Mouse (Mus musculus) kidney, embryonic 15.5 days (tissue): Measurements from ENCODE around the gene Tmem238. TPM values are rescaled to one million over a fixed set of nuclear protein-coding genes. Genes with fewer than 3 reads are reported as not detected.
"Not testable (repeated sequence)": the region's sequence is repeated elsewhere in the genome, so short reads cannot be mapped to it uniquely, and the experiment has no call there.

Experiments
- ATAC-seq: fragments of 200-750 bp; cut with Nextera tagmentation; replicated peaks from 2 replicates; pipeline ENCODE4 v1.8.0; 2017; ENCODE audit warnings: moderate TSS enrichment; ENCODE audit not compliant: low FRiP score
- H3K27ac ChIP-seq: fragments of 300-500 bp; sonication (generic); 2 replicates; pipeline ENCODE4 v1.5.1; 2015; ENCODE audit warnings: mild to moderate bottlenecking, inconsistent platforms
- H3K27me3 ChIP-seq: fragments of 300-500 bp; sonication (generic); 2 replicates; pipeline ENCODE4 v1.6.1; 2015; ENCODE audit warnings: inconsistent platforms
- H3K36me3 ChIP-seq: fragments of 300-500 bp; sonication (generic); 2 replicates; pipeline ENCODE4 v1.6.1; 2015; ENCODE audit warnings: inconsistent platforms
- H3K4me1 ChIP-seq: fragments of 300-500 bp; sonication (generic); 2 replicates; pipeline ENCODE4 v1.6.1; 2015; ENCODE audit warnings: inconsistent platforms
- H3K4me2 ChIP-seq: fragments of 300-500 bp; sonication (generic); 2 replicates; pipeline ENCODE4 v1.6.1; 2015; ENCODE audit warnings: moderate library complexity, mild to moderate bottlenecking, inconsistent platforms
- H3K4me3 ChIP-seq: fragments of 300-500 bp; sonication (generic); replicated peaks from 2 replicates; pipeline ENCODE4 v1.5.1; 2015; ENCODE audit warnings: mild to moderate bottlenecking, inconsistent platforms
- H3K9ac ChIP-seq: fragments of 300-500 bp; sonication (generic); 2 replicates; pipeline ENCODE4 v1.6.1; 2015; ENCODE audit warnings: mild to moderate bottlenecking, inconsistent platforms
- H3K9me3 ChIP-seq: fragments of 300-500 bp; sonication (generic); replicated peaks from 2 replicates; pipeline ENCODE4 v1.6.1; 2016; ENCODE audit warnings: inconsistent platforms
- WGBS: fragments of 180-500 bp; shearing (Covaris S2); methylation state at CpG from one replicate; pipeline ENCODE4 v1.1.7; 2015; ENCODE audit warnings: mixed read lengths; 5-methylcytosine and 5-hydroxymethylcytosine counted together
- polyA plus RNA-seq: library from polyadenylated mRNA; unstranded; fragments of >200 nt; fragmentation: Nextera tagmentation; extraction: Ambion mirVana; gene quantifications from 2 replicates; pipeline ENCODE4 v1.2.1, GENCODE M21; 2015

Gene Tmem238
- polyA plus RNA-seq, 1 experiment from 2014 or later: 12.9 TPM

GRCm38 (mm10) chr7:4812303-4813104 is 23.0 kb upstream of the Tmem238 start, which contains the start of gene Ube2s:
TSS of gene Ube2s (minus strand) at chr7:4812590.
- peak; percentile 99 for ATAC-seq
- Histone ChIP-seq H3K4me3 (peak within 1 kb of the TSS; percentile 99), H3K27ac (peak within 1 kb of the TSS; percentile 98), H3K4me1 (peaks cover 28% of the 10 kb centered on the region), H3K9me3 (no peaks in the 10 kb centered on the region), H3K4me2 (peak within 1 kb of the TSS; percentile 76), H3K9ac (peak within 1 kb of the TSS; percentile 99), H3K36me3 (peaks cover 31% of the 10 kb centered on the region), H3K27me3 (no peaks in the 10 kb centered on the region)
- under 1% methylated on average over 62 of the region's 62 CpGs for WGBS

- Histone ChIP-seq H3K4me1 (peaks cover 28% of the 10 kb centered on the region), H3K27me3 (no peaks in the 10 kb centered on the region), H3K36me3 (peaks cover 37% of the 10 kb centered on the region), H3K27ac (peak overlapping the region; percentile 98), H3K9me3 (no peaks in the 10 kb centered on the region), H3K9ac (peak overlapping the region; percentile 99), H3K4me2 (peak overlapping the region; percentile 76), H3K4me3 (peak overlapping the region; percentile 99)
- no peak for ATAC-seq
- WGBS: under 1% methylated on average over 27 of the region's 36 CpGs
Measured at GRCm38 (mm10) chr7:4811842-4812302, 22.4 kb upstream of the Tmem238 start.

DNA sequence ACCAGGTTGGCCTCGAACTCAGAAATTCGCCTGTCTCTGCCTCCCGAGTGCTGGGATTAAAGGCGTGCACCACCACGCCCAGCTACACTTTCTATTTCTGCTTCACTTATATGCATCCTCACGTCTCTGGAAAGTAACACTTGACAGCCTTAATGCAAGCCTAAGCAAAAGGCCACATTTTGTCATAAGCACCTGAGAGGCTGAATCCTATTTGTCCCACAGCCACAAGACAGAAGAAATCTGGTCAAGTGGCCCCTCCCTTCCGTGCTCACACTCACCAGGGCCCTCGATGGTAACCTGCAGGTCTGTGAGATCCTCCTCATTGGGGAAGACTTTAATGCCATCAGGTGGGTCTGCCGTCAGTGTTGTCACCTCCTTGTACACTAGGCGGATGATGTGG is 21.7 kb upstream of the Tmem238 start:
- peak overlapping the region; percentile 76 for H3K4me2 ChIP-seq
- H3K27me3 ChIP-seq, ATAC-seq, H3K9me3 ChIP-seq: not testable (repeated sequence)
- H3K36me3 ChIP-seq: peaks cover 44% of the 10 kb centered on the region
- H3K4me1 ChIP-seq: peaks cover 28% of the 10 kb centered on the region
- 39% methylated on average over 10 of the region's 10 CpGs for WGBS
- 0 out of 2 replicates have a peak overlapping the region, but pooled peaks have one; percentile 98 for H3K27ac ChIP-seq
- H3K9ac ChIP-seq: peak overlapping the region; percentile 99
- H3K4me3 ChIP-seq: peak overlapping the region; percentile 99

GRCm38 (mm10) chr7:4806716-4807115 is 17.3 kb upstream of the Tmem238 start:
- H3K9me3 ChIP-seq: no peaks in the 10 kb centered on the region
- H3K36me3 ChIP-seq: peaks cover 66% of the 10 kb centered on the region
- no peaks in the 10 kb centered on the region for H3K27me3 ChIP-seq
- H3K27ac ChIP-seq: no peak overlapping the region
- H3K4me2 ChIP-seq: no peak overlapping the region
- H3K4me3 ChIP-seq: no peak overlapping the region
- peaks cover 23% of the 10 kb centered on the region for H3K4me1 ChIP-seq
- no peak for ATAC-seq
- H3K9ac ChIP-seq: no peak overlapping the region
- 93% methylated on average over 7 of the region's 7 CpGs for WGBS

DNA sequence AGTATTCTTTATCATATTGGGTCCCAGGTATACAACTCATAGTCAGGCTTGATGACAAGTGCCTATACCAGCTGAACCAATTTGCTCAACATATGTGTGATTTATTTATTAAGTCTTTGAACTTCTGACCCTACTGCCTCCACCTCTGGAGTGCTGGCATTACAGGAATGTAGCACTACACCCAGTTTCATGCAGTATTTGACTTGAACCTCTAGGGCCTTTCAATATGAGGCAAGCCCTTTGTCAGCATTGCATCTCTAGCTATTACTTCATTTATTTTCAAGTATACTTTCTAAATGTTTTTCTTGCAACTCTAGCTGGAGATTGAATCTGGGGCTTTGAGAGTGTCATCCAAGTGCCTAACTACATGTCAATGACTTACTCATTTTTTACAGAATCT is 12.8 kb upstream of the Tmem238 start:
- no peak for ATAC-seq
- Histone ChIP-seq H3K9ac (no peak overlapping the region), H3K36me3 (peaks cover 49% of the 10 kb centered on the region), H3K27me3 (no peaks in the 10 kb centered on the region), H3K27ac (no peak overlapping the region), H3K4me3 (no peak overlapping the region), H3K4me2 (no peak overlapping the region), H3K4me1 (no peaks in the 10 kb centered on the region), H3K9me3 (no peaks in the 10 kb centered on the region)

DNA sequence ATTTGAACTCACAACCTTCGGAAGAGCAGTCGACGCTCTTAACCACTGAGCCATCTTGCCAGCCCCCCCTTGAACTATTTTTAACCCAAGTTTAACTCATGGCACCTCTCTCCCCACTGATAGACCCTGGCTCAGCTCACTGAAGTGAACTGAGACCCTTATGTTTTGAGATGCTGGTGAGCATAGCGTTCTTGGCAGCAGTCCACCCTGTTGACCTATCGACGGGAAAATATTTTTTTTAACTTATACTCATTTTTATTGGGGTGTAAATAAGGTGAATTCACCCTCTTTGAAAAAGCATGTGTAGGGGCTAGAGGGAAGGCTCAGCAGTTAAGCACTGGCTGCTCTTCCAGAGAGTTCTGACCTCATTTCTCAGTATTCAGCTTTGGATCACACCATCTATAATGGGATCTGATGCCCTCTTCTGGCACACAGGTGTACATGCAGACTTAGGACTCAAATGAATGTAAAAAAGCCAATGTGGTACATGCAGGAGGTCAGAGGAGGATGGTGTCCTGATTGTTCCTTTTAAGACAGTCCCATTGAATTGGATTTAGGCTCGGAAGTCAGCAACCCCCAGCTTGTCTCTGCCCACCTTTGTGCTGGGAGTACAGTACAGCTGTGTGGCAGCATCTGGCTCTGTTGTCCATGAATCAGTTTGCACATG is 6.4 kb upstream of the Tmem238 start:
- H3K4me2 ChIP-seq: no peak overlapping the region
- no peak overlapping the region for H3K4me3 ChIP-seq
- H3K27me3 ChIP-seq: no peaks in the 10 kb centered on the region
- no peak overlapping the region for H3K27ac ChIP-seq
- no peak for ATAC-seq
- no peaks in the 10 kb centered on the region for H3K9me3 ChIP-seq
- WGBS: 66% methylated on average over 7 of the region's 7 CpGs
- peaks cover 49% of the 10 kb centered on the region for H3K36me3 ChIP-seq
- H3K4me1 ChIP-seq: peaks cover 16% of the 10 kb centered on the region
- H3K9ac ChIP-seq: no peak overlapping the region

DNA sequence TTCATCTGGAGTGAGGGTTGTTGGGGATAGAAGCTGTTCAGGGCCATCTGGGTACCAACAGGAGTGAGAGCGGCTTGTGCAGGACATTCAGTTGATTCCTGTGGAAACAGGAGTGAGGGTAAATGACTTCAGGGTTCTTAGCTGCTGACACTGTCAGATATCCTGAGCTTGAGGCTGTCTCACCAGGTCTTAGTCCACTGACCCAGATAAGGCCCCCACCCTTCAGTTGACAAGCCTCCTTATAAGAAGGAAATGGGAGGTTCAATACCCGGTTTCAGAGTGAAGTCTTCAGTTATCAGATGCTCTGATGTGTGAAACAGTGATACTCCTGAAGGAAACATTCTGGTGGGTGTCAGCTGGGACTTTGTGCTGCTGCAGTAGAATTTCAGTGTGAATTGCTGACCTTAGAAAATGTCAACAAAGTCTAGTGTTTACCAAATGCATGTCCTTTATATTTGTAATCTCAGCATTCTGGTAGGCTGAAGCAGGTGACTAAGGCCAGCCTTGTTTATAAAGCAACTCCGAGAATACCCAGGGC is 5.2 kb upstream of the Tmem238 start:
- peak overlapping the region; percentile 62 for H3K4me3 ChIP-seq
- H3K36me3 ChIP-seq: peaks cover 49% of the 10 kb centered on the region
- 71% methylated on average over 3 of the region's 3 CpGs for WGBS
- H3K4me2 ChIP-seq: peak overlapping the region; percentile 78; the same call in 1 of the 2 replicates
- H3K27me3 ChIP-seq: 0 out of 2 replicates have a peak, but pooled peaks cover 4% of the 10 kb centered on the region
- no peak overlapping the region for H3K9ac ChIP-seq
- H3K9me3 ChIP-seq: no peaks in the 10 kb centered on the region
- H3K4me1 ChIP-seq: peaks cover 16% of the 10 kb centered on the region
- H3K27ac ChIP-seq: no peak overlapping the region
- no peak for ATAC-seq

GRCm38 (mm10) chr7:4793674-4794073 is 4.2 kb upstream of the Tmem238 start:
- Histone ChIP-seq H3K4me3 (peak overlapping the region; percentile 62), H3K9me3 (no peaks in the 10 kb centered on the region), H3K4me2 (peak overlapping the region; percentile 78), H3K9ac (peak overlapping the region; percentile 79), H3K27me3 (0 out of 2 replicates have a peak, but pooled peaks cover 4% of the 10 kb centered on the region), H3K27ac (peak overlapping the region; percentile 96), H3K4me1 (peaks cover 23% of the 10 kb centered on the region), H3K36me3 (peaks cover 49% of the 10 kb centered on the region)
- ATAC-seq: no peak
- 31% methylated on average over 4 of the region's 4 CpGs for WGBS

DNA sequence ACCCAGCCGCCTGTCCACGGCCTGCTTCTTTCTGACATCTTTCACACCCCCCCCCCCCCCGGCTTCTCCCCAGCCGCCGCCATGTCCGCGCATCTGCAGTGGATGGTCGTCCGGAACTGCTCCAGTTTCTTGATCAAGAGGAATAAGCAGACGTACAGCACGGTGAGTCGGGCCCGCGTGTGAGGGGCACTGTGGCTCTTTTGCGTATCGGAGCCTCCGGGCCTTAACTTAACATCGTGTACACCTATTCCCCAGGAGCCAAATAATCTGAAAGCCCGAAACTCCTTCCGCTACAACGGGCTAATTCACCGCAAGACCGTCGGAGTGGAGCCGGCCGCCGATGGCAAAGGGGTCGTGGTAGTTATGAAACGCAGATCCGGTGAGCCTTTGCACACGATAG is 3.8 kb upstream of the Tmem238 start:
- not testable (repeated sequence) for ATAC-seq, H3K27me3 ChIP-seq, H3K9me3 ChIP-seq
- Histone ChIP-seq H3K36me3 (peaks cover 47% of the 10 kb centered on the region), H3K27ac (peak overlapping the region; percentile 96), H3K9ac (peak overlapping the region; percentile 79), H3K4me1 (peaks cover 27% of the 10 kb centered on the region), H3K4me2 (peak overlapping the region; percentile 78), H3K4me3 (peak overlapping the region; percentile 62)
- under 1% methylated on average over 31 of the region's 31 CpGs for WGBS

DNA sequence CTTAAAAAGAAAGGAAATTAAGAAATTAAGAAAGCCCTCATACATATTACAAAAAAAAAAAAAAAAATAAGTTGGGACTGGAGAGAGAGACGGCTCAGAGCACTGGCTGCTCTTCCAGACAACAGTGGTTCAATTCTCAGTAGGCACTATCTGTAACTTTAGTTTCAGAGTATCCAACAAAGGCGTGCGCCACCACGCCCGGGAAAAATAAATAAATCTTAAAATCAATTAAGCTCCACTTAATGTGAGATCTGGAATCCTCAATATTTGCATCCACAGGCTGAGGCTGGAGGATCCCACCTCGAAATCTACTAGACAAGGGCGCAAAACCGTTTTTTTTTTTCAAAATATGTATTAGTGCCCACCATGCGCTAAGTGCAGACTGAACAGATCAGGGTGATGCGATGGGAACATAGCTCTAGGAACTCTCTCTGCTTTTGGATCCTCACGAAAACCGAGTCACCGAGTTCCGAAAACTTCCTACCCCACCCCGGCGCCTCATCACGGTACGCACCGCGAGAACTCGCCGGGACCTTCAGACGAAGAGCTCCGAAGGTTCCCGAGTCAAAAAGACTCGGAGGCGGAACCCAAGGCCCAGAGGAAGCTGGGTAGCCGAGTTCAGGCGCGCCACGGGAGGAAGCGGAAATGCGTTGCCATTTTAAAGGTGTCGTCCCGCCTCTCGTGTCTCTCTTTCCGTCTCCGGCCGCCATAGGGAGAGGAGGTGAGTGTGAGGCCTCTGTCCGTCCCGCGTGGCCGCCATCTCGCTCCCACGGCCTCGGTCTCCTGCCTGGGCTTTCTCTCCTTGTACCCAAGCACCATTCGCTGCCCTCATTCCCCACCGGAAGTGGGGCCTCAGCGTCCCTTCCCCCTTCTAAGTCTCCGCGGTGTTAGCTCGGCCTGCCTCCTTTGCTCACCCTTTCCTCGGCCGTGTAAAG is 3.1 kb upstream of the Tmem238 start, which contains the start of gene Rpl28:
Rpl28 (plus strand) TSS at position 597 of the 935 bp plus-strand sequence.
- ATAC-seq: peak; percentile 88
- under 1% methylated on average over 54 of the region's 54 CpGs for WGBS
- Histone ChIP-seq H3K9me3 (no peaks in the 10 kb centered on the region), H3K4me3 (peak within 1 kb of the TSS; percentile 62), H3K9ac (peak within 1 kb of the TSS; percentile 79), H3K27me3 (0 out of 2 replicates have a peak, but pooled peaks cover 4% of the 10 kb centered on the region), H3K27ac (peak within 1 kb of the TSS; percentile 96), H3K4me2 (peak within 1 kb of the TSS; percentile 78), H3K36me3 (peaks cover 40% of the 10 kb centered on the region), H3K4me1 (peaks cover 28% of the 10 kb centered on the region)
